Mouse (Mus musculus) naive thymus-derived CD4-positive, alpha-beta T cell, adult 2 months (primary cell): ENCODE measurements at regions not wholly inside any gene's neighbourhood (a gene's known extent, or its start where the extent isn't known, plus 50 kb on each side); places are given as distances from the start of the nearest gene placed in this dataset.

Source experiments
- DNase-seq: peaks from one replicate; pipeline ENCODE4 v3.0.0-alpha.2; 2011; ENCODE audit warnings: low read depth

GRCm38 (mm10) chr19:60684417-60684816 lies 71.4 kb upstream of the Nanos1 start:
- no peak for DNase-seq

- no peak for DNase-seq
Observed at GRCm38 (mm10) chr19:60682283-60682682, 73.5 kb upstream of the Nanos1 start.

DNA sequence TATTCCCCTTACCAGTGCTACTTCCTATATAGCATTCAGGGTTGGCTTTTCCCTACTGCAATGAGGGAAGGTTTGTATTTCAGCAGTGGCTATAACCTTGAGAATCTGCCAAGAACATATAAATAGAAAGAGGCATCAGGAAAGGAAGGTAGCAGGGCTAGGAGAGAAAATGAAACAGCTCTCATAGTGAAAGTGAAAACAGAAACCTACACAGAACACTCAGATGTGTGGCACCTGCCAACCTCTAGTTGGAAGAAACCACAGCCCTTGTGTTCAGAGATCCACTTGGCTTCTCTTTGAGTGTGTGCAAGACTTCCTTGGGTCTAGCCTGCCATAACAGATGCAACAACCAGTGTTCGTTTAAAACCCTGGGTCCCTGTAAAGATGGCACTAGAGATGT lies 74.3 kb upstream of the Nanos1 start:
- DNase-seq = peak; percentile 35

GRCm38 (mm10) chr19:60678236-60678635 lies 77.6 kb upstream of the Nanos1 start:
- DNase-seq = no peak

DNA sequence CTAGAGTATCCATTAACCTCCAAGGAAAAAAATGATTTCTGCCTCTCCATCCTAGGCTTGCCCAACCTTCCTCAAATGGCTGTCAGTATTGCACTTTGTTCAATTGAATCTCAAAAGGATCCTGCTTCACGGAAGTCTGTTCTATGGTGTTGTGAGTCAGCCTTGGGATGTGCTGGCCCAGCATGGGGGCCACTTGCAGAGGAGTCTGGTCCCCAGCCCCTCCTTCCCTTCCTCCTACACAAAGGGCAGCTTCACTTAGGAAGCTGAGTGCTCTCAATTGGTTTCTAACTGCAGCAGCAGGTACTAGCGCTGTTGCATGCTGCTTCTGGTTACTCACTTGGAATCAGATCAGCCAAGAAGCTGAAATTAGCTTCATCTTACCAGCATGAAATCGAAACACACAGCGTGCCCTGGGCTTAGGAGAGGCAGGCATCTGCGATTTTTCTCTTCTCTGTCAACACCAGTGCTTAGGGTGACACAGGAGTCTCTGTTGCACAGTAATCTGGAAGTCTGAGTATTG lies 80.8 kb upstream of the Nanos1 start:
- DNase-seq = no peak

- no peak for DNase-seq
Observed at GRCm38 (mm10) chr19:60670781-60671180, 85.0 kb upstream of the Nanos1 start.

- DNase-seq = no peak
Observed at GRCm38 (mm10) chr19:60665842-60666241, 85.0 kb upstream of the Cacul1 start.

- DNase-seq = no peak
Observed at GRCm38 (mm10) chr19:60651102-60651695, 70.4 kb upstream of the Cacul1 start.

DNA sequence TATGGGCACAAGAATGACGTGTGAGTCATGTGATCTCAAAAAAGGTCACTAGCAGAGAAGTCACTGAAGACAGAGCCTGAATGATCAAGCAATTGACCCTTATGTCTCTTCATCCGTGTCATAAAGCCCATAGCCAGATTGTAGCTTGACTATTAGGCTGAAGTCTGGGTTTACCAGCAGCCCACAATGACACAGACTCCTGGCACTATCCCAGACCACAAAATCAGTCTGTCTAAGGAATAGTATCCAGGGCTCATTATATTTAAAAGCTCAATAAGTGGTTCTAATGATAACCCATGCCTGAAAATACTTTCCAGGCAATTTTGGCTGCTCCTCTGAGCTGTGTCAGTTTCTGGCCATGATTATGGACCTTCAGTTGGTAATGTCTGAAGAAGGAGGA lies 59.2 kb upstream of the Cacul1 start:
- DNase-seq = no peak
